Mouse (Mus musculus): Measurements from ENCODE around the gene Nyap1.

Nyap1 gene

GRCm38 (mm10) chr5:137741023-137741931, at the start of gene Nyap1:
Gene Nyap1, minus strand, starts transcription at chr5:137741607.
- Histone ChIP-seq H3K36me3 (ENCODE audit: control insufficient read depth, insufficient read depth, low read length, poor library complexity, severe bottlenecking) (no peaks in the 10 kb centered on the region), H3K27me3 (ENCODE audit: control insufficient read depth, insufficient read depth, low read length, poor library complexity, severe bottlenecking) (no peaks in the 10 kb centered on the region)
- peak; percentile 83 for DNase-seq (ENCODE audit: low read depth, low spot score)

- DNase-seq (ENCODE audit: low read depth, low spot score): no peak
- H3K27me3 ChIP-seq (ENCODE audit: control insufficient read depth, insufficient read depth, low read length, poor library complexity, severe bottlenecking): no peaks in the 10 kb centered on the region
- no peaks in the 10 kb centered on the region for H3K36me3 ChIP-seq (ENCODE audit: control insufficient read depth, insufficient read depth, low read length, poor library complexity, severe bottlenecking)
Observed at GRCm38 (mm10) chr5:137788946-137789531, 47.6 kb upstream of the Nyap1 start.

GRCm38 (mm10) chr5:137788171-137788570, 46.8 kb upstream of the Nyap1 start:
- no peak for DNase-seq (ENCODE audit: low read depth, low spot score)
- Histone ChIP-seq H3K27me3 (ENCODE audit: control insufficient read depth, insufficient read depth, low read length, poor library complexity, severe bottlenecking) (no peaks in the 10 kb centered on the region), H3K36me3 (ENCODE audit: control insufficient read depth, insufficient read depth, low read length, poor library complexity, severe bottlenecking) (no peaks in the 10 kb centered on the region)

GRCm38 (mm10) chr5:137787151-137787928, 45.9 kb upstream of the Nyap1 start, which contains the start of the genes Mepce and Zcwpw1:
Gene Mepce, minus strand, starts transcription at chr5:137787655.
Gene Zcwpw1, plus strand, starts transcription at chr5:137787798.
- DNase-seq (ENCODE audit: low read depth, low spot score): peak; percentile 97
- 0 out of 2 replicates have a peak, but pooled peaks cover under 1% of the 10 kb centered on the region for H3K36me3 ChIP-seq (ENCODE audit: control insufficient read depth, insufficient read depth, low read length, poor library complexity, severe bottlenecking)
- no peaks in the 10 kb centered on the region for H3K27me3 ChIP-seq (ENCODE audit: control insufficient read depth, insufficient read depth, low read length, poor library complexity, severe bottlenecking)

GRCm38 (mm10) chr5:137786109-137786942, 44.9 kb upstream of the Nyap1 start:
- Histone ChIP-seq H3K27me3 (ENCODE audit: control insufficient read depth, insufficient read depth, low read length, poor library complexity, severe bottlenecking) (no peaks in the 10 kb centered on the region), H3K36me3 (ENCODE audit: control insufficient read depth, insufficient read depth, low read length, poor library complexity, severe bottlenecking) (peaks cover 3% of the 10 kb centered on the region; the same call in 1 of the 2 replicates)
- DNase-seq (ENCODE audit: low read depth, low spot score): peak; percentile 100

GRCm38 (mm10) chr5:137785164-137786031, 44.0 kb upstream of the Nyap1 start:
- Histone ChIP-seq H3K36me3 (ENCODE audit: control insufficient read depth, insufficient read depth, low read length, poor library complexity, severe bottlenecking) (peaks cover 5% of the 10 kb centered on the region; the same call in 1 of the 2 replicates), H3K27me3 (ENCODE audit: control insufficient read depth, insufficient read depth, low read length, poor library complexity, severe bottlenecking) (no peaks in the 10 kb centered on the region)
- DNase-seq (ENCODE audit: low read depth, low spot score): no peak

GRCm38 (mm10) chr5:137784546-137784945, 43.1 kb upstream of the Nyap1 start:
- no peak for DNase-seq (ENCODE audit: low read depth, low spot score)
- H3K27me3 ChIP-seq (ENCODE audit: control insufficient read depth, insufficient read depth, low read length, poor library complexity, severe bottlenecking): no peaks in the 10 kb centered on the region
- H3K36me3 ChIP-seq (ENCODE audit: control insufficient read depth, insufficient read depth, low read length, poor library complexity, severe bottlenecking): peaks cover 6% of the 10 kb centered on the region; the same call in 1 of the 2 replicates

GRCm38 (mm10) chr5:137783901-137784540, 42.6 kb upstream of the Nyap1 start:
- no peaks in the 10 kb centered on the region for H3K27me3 ChIP-seq (ENCODE audit: control insufficient read depth, insufficient read depth, low read length, poor library complexity, severe bottlenecking)
- DNase-seq (ENCODE audit: low read depth, low spot score): no peak

GRCm38 (mm10) chr5:137782776-137783522, 41.5 kb upstream of the Nyap1 start:
- Histone ChIP-seq H3K27me3 (ENCODE audit: control insufficient read depth, insufficient read depth, low read length, poor library complexity, severe bottlenecking) (no peaks in the 10 kb centered on the region), H3K36me3 (ENCODE audit: control insufficient read depth, insufficient read depth, low read length, poor library complexity, severe bottlenecking) (peaks cover 6% of the 10 kb centered on the region; the same call in 1 of the 2 replicates)
- DNase-seq (ENCODE audit: low read depth, low spot score): no peak

More at GRCm38 (mm10) chr5:137783901-137784540, 42.6 kb upstream of the Nyap1 start:
- H3K36me3 ChIP-seq (ENCODE audit: control insufficient read depth, insufficient read depth, low read length, poor library complexity, severe bottlenecking): peaks cover 6% of the 10 kb centered on the region; the same call in 1 of the 2 replicates

GRCm38 (mm10) chr5:137781661-137782060, 40.3 kb upstream of the Nyap1 start:
- Histone ChIP-seq H3K36me3 (ENCODE audit: control insufficient read depth, insufficient read depth, low read length, poor library complexity, severe bottlenecking) (peaks cover 6% of the 10 kb centered on the region; the same call in 1 of the 2 replicates), H3K27me3 (ENCODE audit: control insufficient read depth, insufficient read depth, low read length, poor library complexity, severe bottlenecking) (no peaks in the 10 kb centered on the region)
- no peak for DNase-seq (ENCODE audit: low read depth, low spot score)

GRCm38 (mm10) chr5:137779053-137779933, 37.9 kb upstream of the Nyap1 start:
- no peaks in the 10 kb centered on the region for H3K27me3 ChIP-seq (ENCODE audit: control insufficient read depth, insufficient read depth, low read length, poor library complexity, severe bottlenecking)
- peak; percentile 41 for DNase-seq (ENCODE audit: low read depth, low spot score)
- peaks cover 6% of the 10 kb centered on the region; the same call in 1 of the 2 replicates for H3K36me3 ChIP-seq (ENCODE audit: control insufficient read depth, insufficient read depth, low read length, poor library complexity, severe bottlenecking)
